Mouse (Mus musculus) forebrain, embryonic 15.5 days (tissue): ENCODE measurements around the gene Tubg1. TPM values are rescaled to one million over a fixed set of nuclear protein-coding genes. Genes with fewer than 3 reads are reported as not detected.

ENCODE experiments used
- ATAC-seq: fragments of 200-750 bp; cut with Nextera tagmentation; replicated peaks from 2 replicates; pipeline ENCODE4 v1.8.0; 2017; ENCODE audit warnings: mild to moderate bottlenecking, moderate TSS enrichment, moderate library complexity
- H3K27ac ChIP-seq: fragments of 300-500 bp; sonication (generic); replicated peaks from 2 replicates; pipeline ENCODE4 v1.5.1; 2015; ENCODE audit warnings: mild to moderate bottlenecking, inconsistent platforms
- H3K27me3 ChIP-seq: fragments of 300-500 bp; sonication (generic); 2 replicates; pipeline ENCODE4 v1.6.1; 2015; ENCODE audit warnings: inconsistent platforms
- H3K36me3 ChIP-seq: fragments of 300-500 bp; sonication (generic); 2 replicates; pipeline ENCODE4 v1.6.1; 2015; ENCODE audit warnings: mild to moderate bottlenecking, inconsistent platforms
- H3K4me1 ChIP-seq: fragments of 300-500 bp; sonication (generic); 2 replicates; pipeline ENCODE4 v1.6.1; 2015; ENCODE audit warnings: inconsistent platforms
- H3K4me2 ChIP-seq: fragments of 300-500 bp; sonication (generic); replicated peaks from 2 replicates; pipeline ENCODE4 v1.6.1; 2015; ENCODE audit warnings: mild to moderate bottlenecking, inconsistent platforms
- H3K4me3 ChIP-seq: fragments of 300-500 bp; sonication (generic); 2 replicates; pipeline ENCODE4 v1.5.1; 2015; ENCODE audit warnings: mild to moderate bottlenecking, inconsistent platforms
- H3K9ac ChIP-seq: fragments of 300-500 bp; sonication (generic); replicated peaks from 2 replicates; pipeline ENCODE4 v1.6.1; 2015; ENCODE audit warnings: mild to moderate bottlenecking, inconsistent platforms
- H3K9me3 ChIP-seq: fragments of 300-500 bp; sonication (generic); 2 replicates; pipeline ENCODE4 v1.6.1; 2016; ENCODE audit warnings: inconsistent platforms
- WGBS: fragments of 180-500 bp; shearing (Covaris S2); methylation state at CpG from one replicate; pipeline ENCODE4 v1.1.7; 2015; ENCODE audit warnings: mixed read lengths; 5-methylcytosine and 5-hydroxymethylcytosine counted together
- polyA plus RNA-seq: library from polyadenylated mRNA; unstranded; fragments of >200 nt; fragmentation: Nextera tagmentation; extraction: Ambion mirVana; gene quantifications from 2 replicates; pipeline ENCODE4 v1.2.1, GENCODE M21; 2015

The Tubg1 gene
- polyA plus RNA-seq: 96.1 and 97.7 TPM in 2 replicates

DNA sequence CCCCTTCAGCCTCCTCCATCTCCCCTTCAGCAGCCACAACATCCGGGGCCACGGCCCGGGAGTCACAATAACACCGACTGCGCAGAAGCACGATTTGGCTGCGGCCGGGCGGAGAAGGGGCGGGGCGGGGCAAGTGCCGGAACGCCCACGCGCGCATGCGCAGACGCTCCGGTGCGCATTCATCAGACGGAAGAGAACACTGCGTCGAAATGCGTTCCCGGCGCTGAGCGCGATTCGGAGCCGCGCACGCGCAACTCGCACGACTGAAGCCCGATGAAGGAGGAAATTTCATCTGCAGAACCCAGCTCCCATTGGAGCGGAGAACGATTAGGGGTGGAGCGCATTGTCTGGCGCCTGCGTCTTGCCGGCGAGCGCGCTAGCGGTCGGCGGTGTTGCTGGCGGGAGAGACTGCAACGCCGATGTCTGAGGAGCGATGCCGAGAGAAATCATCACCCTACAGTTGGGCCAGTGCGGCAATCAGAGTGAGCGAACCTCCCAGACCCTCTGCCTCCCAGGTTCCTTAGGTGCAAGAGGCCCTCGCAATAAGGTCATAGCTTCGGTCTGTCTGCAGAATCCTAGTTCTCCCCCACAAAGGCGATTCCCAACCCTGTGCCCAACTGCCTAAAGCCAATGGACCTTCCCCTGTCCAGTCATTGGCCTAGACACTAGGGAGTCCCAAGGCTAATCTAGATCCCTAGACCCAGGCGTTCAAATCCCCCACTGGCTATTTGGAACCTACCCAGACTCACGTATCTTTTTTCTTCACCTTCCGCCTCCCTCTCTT is at the start of gene Tubg1, which contains the start of gene Retreg3:
Gene Tubg1 (plus strand): TSS at position 178 of the 784 bp plus-strand sequence.
Gene Retreg3 (minus strand): TSS at position 133 of the 784 bp plus-strand sequence.
- H3K36me3 ChIP-seq: peaks cover 13% of the 10 kb centered on the region; the same call in 1 of the 2 replicates
- WGBS: under 1% methylated on average over 61 of the region's 61 CpGs
- no peaks in the 10 kb centered on the region for H3K27me3 ChIP-seq
- H3K9ac ChIP-seq: peak within 1 kb of the TSS; percentile 90
- peaks cover 48% of the 10 kb centered on the region for H3K4me1 ChIP-seq
- peak within 1 kb of the TSS; percentile 89 for H3K27ac ChIP-seq
- H3K4me3 ChIP-seq: peak within 1 kb of the TSS; percentile 74
- no peaks in the 10 kb centered on the region for H3K9me3 ChIP-seq
- ATAC-seq: peak; percentile 95
- H3K4me2 ChIP-seq: peak within 1 kb of the TSS; percentile 93

DNA sequence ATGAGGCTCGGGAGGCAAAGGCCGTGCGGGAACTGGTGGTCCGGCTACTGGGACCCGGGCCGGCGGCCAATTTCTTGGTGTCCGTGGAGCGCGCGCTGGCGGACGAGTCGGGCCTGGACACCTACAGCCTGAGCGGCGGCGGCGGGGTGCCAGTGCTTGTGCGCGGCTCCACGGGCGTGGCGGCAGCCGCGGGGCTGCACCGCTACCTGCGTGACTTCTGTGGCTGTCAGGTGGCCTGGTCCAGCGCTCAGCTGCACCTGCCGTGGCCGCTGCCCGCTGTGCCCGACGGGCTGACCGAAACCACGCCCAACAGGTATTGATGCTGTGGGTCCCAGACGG is 49.6 kb upstream of the Tubg1 start:
- H3K4me2 ChIP-seq: peak overlapping the region; percentile 91
- H3K4me1 ChIP-seq: peaks cover 28% of the 10 kb centered on the region
- peak overlapping the region; percentile 64 for H3K27ac ChIP-seq
- peak; percentile 71 for ATAC-seq
- WGBS: under 1% methylated on average over 36 of the region's 36 CpGs
- peak overlapping the region; percentile 77 for H3K4me3 ChIP-seq
- no peaks in the 10 kb centered on the region for H3K36me3 ChIP-seq
- H3K9me3 ChIP-seq: no peaks in the 10 kb centered on the region
- no peaks in the 10 kb centered on the region for H3K27me3 ChIP-seq
- H3K9ac ChIP-seq: peak overlapping the region; percentile 85

GRCm38 (mm10) chr11:101070987-101071386 is 48.8 kb upstream of the Tubg1 start:
- Histone ChIP-seq H3K4me2 (peak overlapping the region; percentile 91), H3K27ac (0 out of 2 replicates have a peak overlapping the region, but pooled peaks have one; percentile 64), H3K9me3 (no peaks in the 10 kb centered on the region), H3K4me1 (peaks cover 28% of the 10 kb centered on the region), H3K9ac (no peak overlapping the region), H3K4me3 (peak overlapping the region; percentile 77), H3K36me3 (no peaks in the 10 kb centered on the region), H3K27me3 (no peaks in the 10 kb centered on the region)
- no peak for ATAC-seq
- 70% methylated on average over 6 of the region's 6 CpGs for WGBS

DNA sequence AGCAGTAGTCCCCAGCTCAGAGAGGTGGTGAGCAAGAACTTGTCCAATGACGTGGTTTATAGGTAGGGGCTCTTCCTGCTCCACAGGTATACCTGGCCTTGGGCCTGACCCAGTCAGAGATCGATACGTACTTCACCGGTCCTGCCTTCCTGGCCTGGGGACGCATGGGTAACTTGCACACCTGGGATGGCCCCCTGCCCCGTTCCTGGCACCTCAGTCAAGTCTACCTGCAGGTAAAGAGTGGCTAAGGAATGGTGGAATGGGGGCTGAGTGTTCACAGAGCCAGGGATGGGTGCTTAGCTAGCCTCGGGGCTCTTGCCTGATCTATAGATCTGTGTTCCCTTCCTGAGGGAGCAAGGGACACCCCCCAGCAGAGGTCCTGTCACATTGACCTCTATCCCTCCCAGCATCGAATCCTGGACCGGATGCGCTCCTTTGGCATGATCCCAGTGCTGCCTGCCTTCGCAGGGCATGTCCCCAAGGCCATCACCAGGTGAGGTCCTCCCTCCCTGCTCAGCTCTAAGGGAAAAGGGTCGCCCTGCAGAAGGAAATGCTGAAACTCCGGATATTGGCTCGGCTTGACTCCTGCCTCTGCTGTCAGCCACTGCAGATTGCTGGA is 47.8 kb upstream of the Tubg1 start:
- no peaks in the 10 kb centered on the region for H3K36me3 ChIP-seq
- no peak overlapping the region for H3K4me3 ChIP-seq
- no peak for ATAC-seq
- no peak overlapping the region for H3K4me2 ChIP-seq
- no peak overlapping the region for H3K9ac ChIP-seq
- H3K4me1 ChIP-seq: peaks cover 23% of the 10 kb centered on the region
- H3K27me3 ChIP-seq: no peaks in the 10 kb centered on the region
- WGBS: 78% methylated on average over 14 of the region's 14 CpGs
- H3K27ac ChIP-seq: no peak overlapping the region
- H3K9me3 ChIP-seq: no peaks in the 10 kb centered on the region

DNA sequence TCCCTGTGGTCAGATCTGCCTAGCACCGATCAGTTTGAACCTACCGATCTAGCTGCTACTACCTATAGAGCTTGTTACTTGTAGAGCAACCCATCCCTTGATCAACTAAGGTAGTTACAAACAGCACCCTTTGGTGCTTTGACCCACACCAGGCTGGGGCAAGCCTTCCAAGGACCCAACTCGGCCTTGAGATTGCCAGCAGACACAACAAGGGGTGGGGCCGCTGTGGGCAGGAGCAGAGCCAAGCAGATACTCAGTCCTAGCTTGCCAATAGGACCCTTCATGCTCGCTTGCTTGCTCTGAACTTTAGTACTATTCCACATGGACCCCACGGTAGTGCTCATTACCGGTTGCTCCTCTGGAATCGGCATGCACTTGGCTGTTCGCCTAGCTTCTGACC is 41.6 kb upstream of the Tubg1 start, which contains the start of gene Hsd17b1:
Gene Hsd17b1 (plus strand): TSS at position 291 of the 400 bp plus-strand sequence.
- Histone ChIP-seq H3K27me3 (peaks cover 41% of the 10 kb centered on the region), H3K9me3 (no peaks in the 10 kb centered on the region), H3K4me3 (no peak within 1 kb of the TSS), H3K9ac (no peak within 1 kb of the TSS), H3K27ac (no peak within 1 kb of the TSS), H3K36me3 (no peaks in the 10 kb centered on the region), H3K4me2 (no peak within 1 kb of the TSS), H3K4me1 (peaks cover 16% of the 10 kb centered on the region)
- ATAC-seq: no peak
- WGBS: 68% methylated on average over 9 of the region's 9 CpGs

- 2% methylated on average over 27 of the region's 27 CpGs for whole genome bisulfite sequencing
- no peak overlapping the region for H3K4me2 ChIP-seq
These were observed 40.0 kb upstream of the Tubg1 start for GRCm38 (mm10) chr11:101079746-101080145.

DNA sequence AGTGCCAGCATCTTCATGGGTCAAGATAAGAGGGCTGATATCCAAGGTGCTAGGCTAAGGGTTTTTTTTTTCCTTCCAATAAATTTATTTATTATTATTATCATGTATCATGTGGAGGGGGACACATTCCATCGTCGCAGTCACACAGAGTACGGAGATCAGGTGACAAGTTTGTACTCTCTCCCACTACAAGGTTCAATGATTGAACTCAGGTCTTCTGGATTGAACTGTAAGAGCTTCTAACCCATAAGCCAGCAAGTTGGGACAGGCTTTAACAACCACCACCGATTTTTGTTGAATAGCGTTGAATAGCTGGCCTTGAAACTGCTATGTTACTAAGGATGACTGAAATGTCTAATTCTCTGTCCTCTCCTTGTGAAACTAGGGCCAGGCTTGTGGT is 39.3 kb upstream of the Tubg1 start:
- Histone ChIP-seq H3K27ac (no peak overlapping the region), H3K4me2 (no peak overlapping the region), H3K9ac (no peak overlapping the region), H3K36me3 (no peaks in the 10 kb centered on the region), H3K9me3 (no peaks in the 10 kb centered on the region), H3K4me3 (no peak overlapping the region), H3K4me1 (peaks cover 25% of the 10 kb centered on the region), H3K27me3 (peaks cover 41% of the 10 kb centered on the region)
- no peak for ATAC-seq
- WGBS: 58% methylated on average over 5 of the region's 5 CpGs

More at GRCm38 (mm10) chr11:101079746-101080145, 40.0 kb upstream of the Tubg1 start:
- Histone ChIP-seq H3K4me1 (peaks cover 25% of the 10 kb centered on the region), H3K9me3 (no peaks in the 10 kb centered on the region), H3K9ac (no peak overlapping the region), H3K27me3 (peaks cover 41% of the 10 kb centered on the region), H3K27ac (no peak overlapping the region), H3K36me3 (no peaks in the 10 kb centered on the region), H3K4me3 (0 out of 2 replicates have a peak overlapping the region, but pooled peaks have one; percentile 3)
- ATAC-seq: no peak

DNA sequence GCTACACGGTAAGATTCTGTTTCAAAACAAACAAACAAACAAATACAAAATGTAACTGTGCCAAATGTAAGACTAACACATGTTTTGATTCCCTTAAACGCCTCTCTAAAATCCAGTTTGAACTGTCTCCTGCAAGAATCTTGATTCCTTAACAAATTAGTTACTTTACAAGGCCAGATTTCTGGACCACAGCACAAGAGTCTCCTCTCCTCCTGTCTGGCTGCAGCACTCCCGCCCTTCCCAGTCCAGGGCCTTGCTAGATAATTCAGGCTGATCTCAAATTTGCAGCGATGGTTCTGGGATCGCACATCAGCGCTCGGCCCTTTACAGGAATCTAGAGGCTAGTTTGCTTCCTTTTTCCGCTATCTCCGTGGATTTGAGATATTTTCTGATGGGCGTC is 38.1 kb upstream of the Tubg1 start:
- peak overlapping the region; percentile 88 for H3K4me3 ChIP-seq
- no peaks in the 10 kb centered on the region for H3K36me3 ChIP-seq
- peak overlapping the region; percentile 92 for H3K9ac ChIP-seq
- H3K4me2 ChIP-seq: peak overlapping the region; percentile 99
- 6% methylated on average over 10 of the region's 10 CpGs for whole genome bisulfite sequencing
- ATAC-seq: no peak
- peaks cover 34% of the 10 kb centered on the region for H3K4me1 ChIP-seq
- peak overlapping the region; percentile 95 for H3K27ac ChIP-seq
- peaks cover 41% of the 10 kb centered on the region for H3K27me3 ChIP-seq
- no peaks in the 10 kb centered on the region for H3K9me3 ChIP-seq

GRCm38 (mm10) chr11:101082208-101083082 is 37.3 kb upstream of the Tubg1 start, which contains the start of gene Coasy:
Coasy (plus strand) TSS chr11:101082565.
- H3K9me3 ChIP-seq: no peaks in the 10 kb centered on the region
- peak within 1 kb of the TSS; percentile 88 for H3K4me3 ChIP-seq
- peaks cover 39% of the 10 kb centered on the region for H3K27me3 ChIP-seq
- H3K4me1 ChIP-seq: peaks cover 37% of the 10 kb centered on the region
- no peaks in the 10 kb centered on the region for H3K36me3 ChIP-seq
- H3K27ac ChIP-seq: peak within 1 kb of the TSS; percentile 95
- under 1% methylated on average over 51 of the region's 51 CpGs for WGBS
- ATAC-seq: peak; percentile 91
- peak within 1 kb of the TSS; percentile 92 for H3K9ac ChIP-seq
- peak within 1 kb of the TSS; percentile 99 for H3K4me2 ChIP-seq

DNA sequence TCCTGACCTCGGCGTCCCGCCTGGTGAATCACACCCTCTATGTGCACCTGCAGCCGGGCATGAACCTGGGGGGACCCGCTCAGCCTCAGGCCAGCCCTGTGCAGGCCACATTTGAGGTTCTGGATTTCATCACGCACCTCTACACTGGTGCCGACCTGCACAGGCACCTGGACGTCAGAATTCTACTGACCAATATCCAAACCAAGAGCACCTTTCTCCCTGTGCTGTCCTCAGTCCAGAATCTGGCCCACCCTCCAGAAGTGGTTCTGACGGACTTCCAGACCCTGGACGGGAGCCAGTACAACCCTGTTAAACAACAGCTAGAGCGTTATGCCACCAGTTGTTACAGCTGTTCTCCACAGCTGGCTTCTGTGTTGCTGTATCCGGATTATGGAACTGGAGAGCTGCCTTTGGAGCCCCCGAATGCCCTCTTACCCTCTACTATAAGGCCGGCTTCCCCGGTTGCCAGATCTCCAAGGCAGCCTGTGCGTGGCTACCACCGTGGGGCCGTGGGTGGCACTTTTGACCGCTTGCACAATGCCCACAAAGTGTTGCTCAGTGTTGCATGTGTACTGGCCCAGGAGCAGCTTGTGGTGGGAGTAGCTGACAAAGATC is 36.5 kb upstream of the Tubg1 start:
- peak overlapping the region; percentile 95 for H3K27ac ChIP-seq
- peak overlapping the region; percentile 99 for H3K4me2 ChIP-seq
- no peaks in the 10 kb centered on the region for H3K36me3 ChIP-seq
- peak; percentile 12 for ATAC-seq
- peak overlapping the region; percentile 92 for H3K9ac ChIP-seq
- WGBS: 31% methylated on average over 19 of the region's 19 CpGs
- H3K4me3 ChIP-seq: peak overlapping the region; percentile 88
- H3K27me3 ChIP-seq: peaks cover 32% of the 10 kb centered on the region
- no peaks in the 10 kb centered on the region for H3K9me3 ChIP-seq
- H3K4me1 ChIP-seq: peaks cover 44% of the 10 kb centered on the region

DNA sequence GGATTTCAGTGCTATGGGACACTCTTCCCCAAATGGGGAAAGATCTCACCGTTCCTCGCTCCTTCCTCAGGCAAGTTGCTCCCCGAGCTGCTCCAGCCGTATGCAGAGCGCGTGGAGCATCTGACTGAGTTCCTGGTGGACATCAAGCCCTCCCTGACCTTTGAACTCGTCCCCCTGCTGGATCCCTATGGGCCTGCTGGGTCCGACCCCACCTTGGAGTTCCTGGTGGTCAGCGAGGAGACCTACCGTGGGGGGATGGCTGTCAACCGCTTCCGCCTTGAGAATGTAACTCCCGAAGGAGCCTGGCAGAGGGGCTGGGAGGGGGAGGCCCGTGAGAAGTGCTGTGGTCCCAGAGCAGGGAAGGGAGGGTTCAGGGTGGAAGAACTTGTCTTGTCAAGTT is 35.5 kb upstream of the Tubg1 start:
- 89% methylated on average over 14 of the region's 14 CpGs for WGBS
- H3K4me2 ChIP-seq: no peak overlapping the region
- no peaks in the 10 kb centered on the region for H3K9me3 ChIP-seq
- peaks cover 50% of the 10 kb centered on the region for H3K4me1 ChIP-seq
- peaks cover 8% of the 10 kb centered on the region for H3K36me3 ChIP-seq
- no peak overlapping the region for H3K9ac ChIP-seq
- H3K27me3 ChIP-seq: peaks cover 21% of the 10 kb centered on the region
- ATAC-seq: no peak
- H3K4me3 ChIP-seq: no peak overlapping the region
- H3K27ac ChIP-seq: no peak overlapping the region
